Mouse (Mus musculus) cerebellum, adult (tissue): ENCODE results near the gene Sp4.
A peak's percentile ranks its signal among the peaks of the same experiment; 100 is the strongest.

Experiments used
- ATAC-seq: cut with Nextera tagmentation; 2 replicates; pipeline ENCODE4 v1.9.2; 2017; ENCODE audit warnings: mild to moderate bottlenecking, moderate library complexity, mixed read lengths; ENCODE audit not compliant: insufficient number of reproducible peaks, low FRiP score, low TSS enrichment

Gene Sp4

DNA sequence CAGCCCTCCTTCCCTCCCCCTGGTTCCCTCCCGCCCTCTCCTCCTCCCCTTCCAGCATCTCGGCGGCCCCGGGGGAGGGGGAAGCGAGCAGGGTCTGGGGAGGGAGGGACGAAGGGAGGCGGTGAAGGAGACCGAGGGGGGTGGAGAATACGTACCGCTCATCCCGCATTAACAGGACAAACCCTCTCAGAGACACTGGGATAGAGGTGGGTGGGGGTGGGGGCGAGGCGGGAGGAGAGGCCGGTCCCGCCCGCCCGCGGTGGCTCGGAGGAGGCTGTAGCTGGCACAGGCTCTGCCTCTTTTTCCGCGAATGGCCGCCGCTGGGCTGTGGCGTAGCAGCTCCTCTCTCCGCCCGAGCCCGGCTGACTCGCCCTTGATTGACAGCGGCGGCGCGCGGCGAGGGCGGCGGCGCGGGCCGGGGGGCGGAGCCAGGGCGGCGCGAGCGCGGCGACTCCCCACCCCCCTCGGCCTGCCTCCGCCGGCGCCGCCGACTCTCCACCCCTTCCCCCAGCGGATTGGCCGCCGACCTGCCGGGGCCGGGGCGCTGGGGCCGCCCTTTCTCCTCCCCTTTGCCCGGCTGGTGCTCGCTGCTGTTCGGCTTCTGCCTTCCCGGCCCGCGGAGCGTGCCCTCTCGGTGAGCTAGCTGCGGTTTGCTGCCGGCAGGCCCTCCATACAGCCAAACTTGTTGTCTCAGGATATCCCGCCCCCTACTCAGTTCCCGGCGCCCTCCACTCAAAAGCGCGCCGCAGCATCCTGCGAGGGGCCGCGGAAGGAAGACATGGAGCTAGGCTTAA is at the start of gene Sp4:
Gene Sp4, minus strand, starts transcription at position 369 of the 794 bp plus-strand sequence.
- ATAC-seq: peak; percentile 79

DNA sequence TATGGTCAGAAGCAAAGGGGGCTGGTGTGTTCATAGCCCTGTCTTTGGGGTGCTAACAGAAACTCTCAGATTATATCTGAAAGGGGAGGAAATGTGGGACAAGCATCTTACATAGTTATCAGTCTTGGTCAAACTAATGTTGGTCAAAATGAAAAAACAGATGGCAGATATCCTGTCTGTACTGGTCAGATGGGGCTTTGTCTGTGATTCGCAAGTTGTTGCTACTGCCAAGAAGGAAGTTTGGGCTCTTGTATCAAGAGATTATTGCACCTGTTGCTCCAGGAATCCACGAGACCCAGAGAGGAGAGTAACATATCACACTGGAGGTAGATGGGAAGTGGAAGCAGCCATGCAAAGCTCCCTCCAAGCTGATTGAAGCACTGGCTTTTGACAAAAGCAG is 37.9 kb upstream of the Sp4 start:
- ATAC-seq: no peak

DNA sequence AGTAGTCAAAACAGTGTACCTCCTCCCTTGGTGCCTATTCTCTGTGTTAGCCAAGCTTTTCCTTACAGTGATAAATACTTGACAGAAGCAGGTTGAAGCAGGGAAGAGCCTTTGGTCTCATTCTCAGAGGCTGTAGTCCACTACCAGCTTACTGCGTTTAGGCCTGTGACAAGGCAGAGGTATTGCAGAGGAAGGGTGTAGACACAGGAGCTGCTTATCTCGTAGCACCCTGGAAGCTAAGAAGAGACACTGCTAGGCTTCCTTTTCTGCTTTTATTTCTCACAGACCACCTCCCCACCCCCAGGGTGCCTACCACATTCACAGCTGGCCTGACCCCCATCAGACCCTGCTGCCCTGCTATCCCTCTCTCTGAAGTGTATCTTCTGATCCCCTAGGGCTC is 37.0 kb upstream of the Sp4 start:
- no peak for ATAC-seq

DNA sequence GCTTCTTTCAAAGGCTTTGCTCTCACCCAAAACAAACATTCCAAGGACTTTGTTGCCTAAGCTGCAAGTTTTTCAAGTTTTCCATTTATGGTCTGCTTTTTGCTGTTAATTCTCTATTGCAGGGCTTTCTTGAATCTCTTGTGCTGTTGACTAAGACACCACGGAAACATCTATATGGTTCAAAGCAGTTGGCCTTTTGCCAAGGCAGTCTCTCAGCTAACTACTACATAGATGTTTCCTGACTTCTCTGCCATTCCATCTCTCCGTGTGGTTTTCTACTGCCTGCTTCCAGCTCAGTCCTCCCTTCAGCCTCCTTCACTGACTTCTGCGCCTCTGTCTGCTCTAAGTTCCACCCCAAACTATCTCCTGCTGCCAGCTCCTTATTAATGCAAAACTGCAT is 36.1 kb upstream of the Sp4 start:
- ATAC-seq: no peak

DNA sequence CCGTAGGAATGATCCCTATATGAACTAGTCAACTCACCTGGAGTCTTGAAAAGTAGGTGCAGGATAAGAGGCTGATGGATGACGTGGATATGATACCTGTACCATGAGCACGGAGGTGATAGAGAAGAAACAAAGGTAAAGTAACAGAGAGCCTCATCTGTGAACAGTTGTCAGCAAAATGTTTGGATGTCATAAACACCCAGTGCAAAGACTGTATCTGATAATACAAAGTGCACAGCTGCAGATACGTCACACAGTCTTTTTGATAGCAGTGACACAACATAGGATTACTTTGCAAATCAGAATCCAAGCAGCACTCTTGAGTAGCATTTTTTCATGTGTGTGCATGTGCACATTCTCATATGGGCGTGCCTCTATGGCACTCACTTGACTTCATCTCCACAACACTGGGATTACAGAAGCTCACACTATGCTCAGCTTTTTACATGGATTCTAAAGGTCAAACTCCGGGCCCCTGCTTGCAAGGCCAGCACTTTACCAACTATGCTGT is 27.6 kb upstream of the Sp4 start:
- ATAC-seq: no peak

DNA sequence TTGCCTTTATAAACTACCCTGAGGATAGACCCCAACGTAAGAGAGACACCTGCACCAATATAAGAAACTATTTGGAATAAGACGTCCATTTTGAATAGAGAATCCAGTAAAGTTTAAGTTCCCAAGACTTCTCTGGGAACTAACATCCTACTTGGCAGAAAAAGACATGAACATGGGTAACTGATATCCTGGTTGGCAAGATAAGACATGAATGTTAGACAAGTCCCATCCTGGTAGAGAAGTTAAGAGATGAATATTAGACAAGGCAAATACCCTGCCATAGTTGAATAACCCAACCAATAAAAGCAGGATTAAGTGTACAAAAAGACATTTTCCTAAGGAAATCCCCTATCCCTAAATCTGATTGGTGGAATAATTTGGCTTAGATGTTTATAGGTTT is 26.3 kb upstream of the Sp4 start:
- ATAC-seq: no peak

DNA sequence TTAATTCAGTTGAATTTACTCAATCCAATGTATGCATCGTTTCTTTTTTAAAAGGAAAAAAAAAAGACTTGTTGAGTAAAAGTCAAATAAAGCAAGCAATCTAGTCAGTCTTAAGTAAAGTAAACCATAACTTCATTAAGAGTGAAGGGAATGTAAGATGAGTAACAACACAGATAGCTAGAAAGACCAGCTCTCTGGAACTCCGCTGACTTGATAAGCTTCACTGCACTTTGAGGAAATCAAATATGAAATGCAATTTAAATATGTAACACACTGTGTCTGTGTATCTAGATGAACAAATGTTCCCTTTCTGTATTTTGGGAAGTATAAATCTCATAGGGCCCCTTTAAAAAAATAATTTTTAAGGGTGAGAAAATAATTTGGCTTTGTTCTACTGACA is 24.9 kb upstream of the Sp4 start:
- no peak for ATAC-seq

DNA sequence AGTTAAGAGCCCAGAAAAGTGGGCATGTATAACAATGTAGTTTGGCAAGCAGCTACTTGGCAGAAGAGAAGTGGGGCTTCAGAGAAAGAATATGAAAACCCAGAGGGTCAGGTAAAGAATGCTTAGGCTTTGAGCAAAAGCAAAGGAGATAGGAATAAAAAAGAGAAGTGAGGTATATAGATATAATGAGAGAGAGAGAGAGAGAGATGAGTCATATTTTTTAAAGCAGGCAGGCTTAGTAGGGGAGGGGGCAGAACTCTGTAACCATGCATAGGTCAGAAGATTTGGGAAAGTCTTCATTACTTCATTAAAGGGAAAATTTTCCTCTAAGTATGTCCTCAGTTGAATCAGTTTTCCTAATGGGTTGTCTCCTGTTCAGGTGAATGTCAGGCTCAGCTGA is 18.8 kb upstream of the Sp4 start:
- ATAC-seq: no peak

DNA sequence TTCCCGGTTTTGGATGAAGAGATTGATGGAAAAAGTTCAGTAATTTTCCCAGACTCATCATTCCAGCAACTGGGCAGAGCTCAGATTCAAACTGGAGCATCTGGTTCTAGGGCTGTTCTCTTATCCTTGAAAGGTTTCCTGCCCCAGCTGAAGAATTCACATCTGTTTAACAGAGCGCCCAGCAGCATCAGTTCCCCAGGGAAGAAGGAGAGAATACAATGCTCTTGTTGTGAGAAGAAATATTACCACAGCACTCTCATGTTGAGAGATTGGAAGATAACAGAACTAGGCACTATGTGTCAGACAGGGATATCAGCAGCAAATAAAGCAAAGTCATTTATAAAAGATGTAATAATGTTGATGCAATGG is 13.2 kb upstream of the Sp4 start:
- no peak for ATAC-seq

DNA sequence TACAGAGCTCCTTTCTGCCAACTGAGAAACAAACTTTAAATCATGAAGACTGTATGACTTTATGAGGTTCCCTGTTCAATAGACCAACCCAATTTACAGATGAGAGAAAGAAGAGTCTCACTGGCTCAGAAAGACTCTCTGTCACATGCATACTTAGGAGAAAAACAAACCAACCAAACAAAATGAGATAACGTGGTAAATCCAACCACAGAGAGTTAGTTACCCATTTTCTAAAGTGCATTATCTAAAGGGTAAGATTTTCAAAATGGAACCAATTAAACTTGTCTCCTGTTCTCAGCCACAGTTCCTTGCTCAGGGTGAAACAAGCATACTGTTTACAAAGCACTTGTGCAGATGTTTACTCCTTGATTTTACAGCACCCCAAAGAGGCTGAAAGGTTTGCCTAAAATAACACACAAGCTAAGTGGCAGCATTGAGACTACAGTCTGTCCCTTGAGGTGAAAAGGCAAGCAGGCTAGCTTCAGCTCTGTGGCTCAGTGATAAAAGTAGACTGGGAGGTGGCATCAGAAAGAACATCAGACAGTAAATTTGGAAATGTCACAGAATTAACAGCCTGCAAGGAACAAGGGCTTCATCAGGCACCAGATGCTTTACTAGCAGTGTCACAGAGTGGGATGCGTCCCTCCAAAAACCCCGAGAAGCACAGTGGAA is 12.7 kb upstream of the Sp4 start:
- no peak for ATAC-seq

DNA sequence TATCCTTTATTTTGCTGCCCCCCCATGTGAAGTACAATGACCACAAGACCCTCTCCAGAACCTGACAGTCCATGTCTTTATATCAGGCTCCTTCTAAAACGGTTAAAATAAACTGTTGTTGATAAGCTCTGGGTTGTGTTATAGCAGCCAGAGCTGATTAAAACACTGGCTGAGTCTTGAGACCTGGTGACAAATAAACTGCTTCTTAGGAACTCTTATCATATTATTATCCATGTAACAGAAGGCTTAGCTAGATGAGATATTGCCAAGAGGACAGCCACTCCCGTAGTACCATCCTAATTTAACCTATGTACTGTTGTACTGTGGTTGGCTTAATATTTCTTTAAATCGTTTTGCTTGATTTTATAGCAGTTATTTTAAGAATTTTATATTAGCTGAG is 2.3 kb upstream of the Sp4 start:
- ATAC-seq: no peak

DNA sequence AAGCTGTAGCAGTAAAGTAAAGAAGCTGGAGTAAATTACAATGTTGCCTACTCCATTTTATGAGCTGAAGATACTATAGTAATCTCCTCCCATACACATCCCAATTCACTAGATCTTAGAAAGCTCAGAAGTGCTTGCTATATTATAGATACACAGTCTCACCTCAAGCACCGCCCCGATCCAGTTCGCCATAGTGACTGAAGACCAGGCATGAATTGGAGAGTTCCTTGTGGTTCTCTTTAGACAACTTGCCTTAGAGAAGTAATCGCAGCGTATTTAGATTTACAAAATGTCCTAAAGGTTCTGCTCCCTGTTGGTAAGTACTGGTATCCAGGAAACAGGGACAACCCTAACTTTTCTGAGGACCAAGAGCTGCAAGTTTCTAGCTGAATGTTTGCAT is 1.8 kb upstream of the Sp4 start:
- no peak for ATAC-seq

DNA sequence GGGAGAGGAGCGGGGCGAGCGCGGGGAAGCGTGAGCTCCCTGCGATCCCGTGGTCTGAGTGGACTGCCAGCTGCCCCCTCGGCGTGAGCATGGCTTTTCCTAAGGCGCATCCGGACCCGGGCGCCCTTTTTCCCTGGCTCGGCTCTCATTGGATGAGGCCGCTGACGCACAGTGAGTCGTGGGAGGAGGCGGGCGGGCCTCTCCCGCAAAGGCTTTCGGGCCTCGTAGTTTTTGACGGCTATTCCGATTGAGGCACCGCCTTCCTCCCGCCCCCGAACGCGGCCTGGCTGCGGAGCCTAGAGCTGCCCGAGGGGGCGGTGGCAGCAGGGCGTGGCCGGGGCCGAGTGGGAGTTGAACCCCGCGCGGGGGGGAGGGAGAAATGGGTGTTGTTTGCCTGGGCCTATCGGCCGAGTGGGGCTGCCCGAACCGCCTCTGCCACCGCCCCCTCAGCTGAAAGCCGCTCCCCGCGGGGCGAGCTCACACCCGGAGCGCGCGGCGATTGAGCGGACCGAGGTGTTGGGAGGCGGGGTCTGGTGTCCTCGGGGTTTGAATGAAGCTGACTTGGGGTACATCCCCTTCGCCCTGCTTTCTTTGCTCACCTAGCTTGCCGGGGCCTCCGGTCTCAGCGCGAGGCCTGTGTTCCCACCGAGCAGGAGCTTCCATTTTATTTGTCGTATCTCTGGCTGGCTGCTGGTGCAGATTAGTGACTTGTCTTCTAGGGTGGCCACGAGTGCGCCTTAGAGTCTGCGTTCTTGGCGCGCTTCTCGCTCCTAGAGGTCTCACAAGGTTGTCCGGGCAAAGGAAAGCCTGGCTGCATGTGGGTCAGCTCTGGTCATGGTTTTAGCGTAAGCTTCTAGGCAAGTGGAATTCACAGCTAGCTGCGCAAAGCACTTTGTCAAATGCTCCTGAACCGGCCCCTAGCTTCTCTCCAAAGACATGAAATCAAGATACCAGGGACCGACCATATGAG is 911 bp upstream of the Sp4 start:
- ATAC-seq: peak; percentile 83

DNA sequence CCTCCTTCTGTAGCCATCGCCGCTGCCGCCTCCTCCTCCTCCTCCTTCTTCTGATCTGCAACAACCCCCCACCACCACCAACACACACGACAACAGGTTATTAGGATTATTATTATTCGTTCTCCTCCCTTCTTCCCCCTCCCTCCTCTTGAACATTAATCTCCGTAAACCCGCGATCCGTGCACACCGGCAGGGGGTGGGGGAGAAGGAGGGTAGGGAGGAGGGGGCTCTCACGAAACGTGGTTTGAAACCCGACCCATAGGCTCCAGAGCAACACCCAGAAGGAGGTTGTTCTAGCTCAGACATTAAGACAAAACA is 527 bp downstream of the Sp4 start:
- no peak; the same call in 1 of the 2 replicates for ATAC-seq

DNA sequence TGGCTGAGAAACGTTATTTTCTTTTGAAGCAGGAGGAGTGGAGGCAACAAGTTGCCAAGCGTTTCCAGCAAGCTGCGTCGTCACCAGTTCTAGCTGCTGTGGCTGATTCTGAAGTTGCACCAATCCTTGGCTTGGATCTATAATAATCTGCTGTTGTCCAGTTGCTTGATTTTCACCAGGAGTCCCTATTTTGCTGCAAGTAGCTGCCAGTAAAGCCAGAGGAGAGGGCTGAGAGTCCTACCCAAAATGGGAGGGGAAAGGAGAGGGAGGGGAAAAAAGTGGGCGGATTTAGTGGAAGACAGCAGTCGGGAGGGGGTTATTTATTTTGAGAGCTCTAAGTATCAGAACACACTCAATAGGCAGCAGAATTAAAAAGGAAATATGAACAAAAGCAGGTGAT is 1.3 kb downstream of the Sp4 start:
- ATAC-seq: no peak

DNA sequence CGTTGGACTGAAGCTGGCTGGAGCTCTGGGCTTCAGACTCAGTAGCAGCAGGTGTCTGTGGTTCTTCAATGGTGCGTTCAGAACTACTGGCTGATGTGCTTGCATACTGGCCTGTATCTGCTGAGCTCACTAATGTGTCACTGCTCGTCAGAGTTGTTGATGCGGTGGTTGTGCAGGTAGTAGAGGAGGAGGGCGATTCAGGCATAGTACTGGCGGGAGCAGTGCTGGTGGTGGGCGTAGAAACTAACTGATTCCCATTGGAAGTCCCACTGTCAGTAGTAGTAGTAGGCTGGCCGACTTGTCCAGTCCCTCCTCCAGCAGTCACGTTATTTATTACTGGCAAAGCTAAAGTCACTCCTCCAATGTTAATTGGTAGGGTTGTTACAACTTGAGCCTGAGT is 2.1 kb downstream of the Sp4 start:
- no peak for ATAC-seq

DNA sequence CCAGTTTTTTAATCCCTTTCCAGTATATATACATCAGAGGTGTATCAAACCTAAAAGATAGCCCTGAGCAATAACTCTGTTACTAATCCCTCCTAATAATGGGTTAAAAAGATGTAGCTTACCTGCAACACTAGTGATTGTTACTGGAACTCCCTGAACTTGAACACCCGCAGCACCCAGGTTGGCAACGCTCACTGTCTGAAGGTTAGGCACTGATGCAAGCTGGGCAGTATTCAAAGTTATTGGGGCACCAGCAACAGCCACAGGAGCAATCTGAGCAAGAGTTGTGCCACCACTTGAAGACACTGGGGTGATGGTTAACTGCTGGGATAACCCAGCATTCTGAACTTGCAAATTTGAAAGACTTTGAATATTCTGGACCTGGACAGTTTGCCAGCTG is 2.7 kb downstream of the Sp4 start:
- ATAC-seq: no peak

DNA sequence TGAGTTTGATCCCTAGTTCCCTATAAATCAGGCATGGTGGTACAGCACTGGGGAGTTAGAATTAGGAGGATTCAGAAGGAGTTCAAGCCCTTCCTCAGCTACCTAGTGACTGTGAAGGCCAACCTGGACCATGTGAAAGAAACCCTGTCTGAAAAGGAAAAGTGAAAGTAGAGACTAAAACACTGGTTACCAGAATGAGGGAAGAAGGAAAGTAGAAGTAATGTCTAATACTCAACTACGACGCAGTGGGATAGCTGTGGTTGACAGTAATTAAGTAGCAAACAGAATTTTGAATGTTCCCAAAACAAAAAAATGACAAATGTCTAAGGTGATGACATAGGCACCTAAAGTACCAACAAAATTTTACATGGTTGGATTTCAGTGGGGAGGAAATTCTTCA is 5.0 kb downstream of the Sp4 start:
- ATAC-seq: no peak

DNA sequence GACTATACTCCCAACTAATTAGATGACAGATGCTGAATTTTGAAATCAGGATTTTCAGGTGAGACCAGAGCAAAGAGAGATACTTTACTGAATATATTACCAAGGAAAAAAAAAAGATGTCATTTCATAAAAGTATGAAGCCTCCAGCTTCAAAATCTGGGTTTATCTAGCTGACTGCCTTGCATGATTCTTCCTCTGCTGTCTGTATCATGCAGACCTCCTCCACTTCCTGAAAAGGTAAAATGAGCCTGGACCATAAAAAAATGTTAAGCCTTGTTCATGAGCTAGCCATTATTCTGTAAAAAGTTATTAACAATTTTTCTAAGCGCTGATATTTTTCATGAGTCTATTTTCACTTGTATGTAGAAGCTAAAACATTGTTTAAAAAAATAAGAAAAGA is 5.4 kb downstream of the Sp4 start:
- ATAC-seq: no peak

DNA sequence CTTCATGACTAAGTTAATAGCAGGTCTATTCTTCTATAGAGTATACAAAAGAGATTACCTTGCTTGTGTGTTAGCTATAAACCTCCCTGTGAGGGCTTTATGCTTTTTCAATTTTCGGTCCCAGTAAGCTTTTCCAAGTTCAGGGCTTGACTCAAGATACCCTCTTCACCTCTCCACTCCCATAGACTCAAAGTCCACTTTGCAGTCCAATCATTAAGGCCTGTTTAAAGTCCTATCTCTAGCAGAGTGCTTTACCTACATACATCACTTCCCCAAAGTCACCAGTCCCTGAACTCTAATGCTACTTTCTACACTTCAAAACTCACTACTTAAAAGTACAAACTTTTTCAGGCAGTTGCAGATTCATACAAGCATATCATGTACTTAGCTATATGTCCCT is 12.3 kb downstream of the Sp4 start:
- no peak for ATAC-seq

DNA sequence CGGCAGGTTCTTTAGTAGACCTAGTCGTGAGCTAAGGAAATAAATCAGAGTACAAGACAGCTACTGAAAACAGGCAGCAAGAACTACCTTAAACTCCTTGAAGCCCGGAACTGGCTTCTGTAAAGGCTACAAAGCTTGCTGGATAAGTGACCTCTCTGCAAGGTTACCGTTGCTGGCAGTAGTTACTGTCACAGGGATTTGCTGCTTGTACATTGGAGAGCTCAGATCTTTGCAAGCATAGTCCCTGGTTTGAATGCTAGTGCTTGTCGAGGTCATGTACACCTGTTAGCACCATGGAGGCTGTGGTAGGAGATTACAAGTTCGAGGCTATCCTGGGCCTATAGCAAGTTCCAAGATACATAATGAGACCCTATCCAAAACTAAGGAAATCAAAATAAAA is 16.1 kb downstream of the Sp4 start:
- ATAC-seq: no peak
